ENCODE assay signal across 8 mouse cellular contexts in the genomic region with DNA sequence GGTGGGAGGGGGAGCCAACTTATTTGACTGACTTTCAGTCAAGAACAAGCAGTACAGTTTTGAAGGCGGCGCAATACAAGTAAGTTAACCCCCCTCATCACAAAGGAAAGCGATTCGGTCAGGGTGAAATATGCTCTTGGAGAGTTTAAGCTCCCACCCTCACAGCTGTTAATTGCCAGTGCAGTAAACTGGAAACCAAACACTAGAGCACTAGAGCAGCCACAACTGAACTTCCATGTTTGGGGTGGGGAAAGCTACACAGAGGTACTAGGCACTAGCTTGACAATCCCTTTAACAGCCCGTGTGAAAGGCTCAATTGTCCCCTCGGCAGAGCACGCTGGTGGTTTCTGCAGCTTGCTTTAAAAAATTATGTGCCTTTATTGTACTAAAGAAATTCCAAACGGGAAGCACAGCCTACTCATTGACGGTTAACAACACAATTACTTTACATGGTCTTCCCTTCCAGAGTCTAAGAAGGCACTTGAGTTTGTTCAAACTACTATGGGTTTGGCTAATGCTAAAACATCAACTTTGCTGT.
A peak's percentile ranks its signal among the peaks of the same experiment; 100 is the strongest.
DNase-seq lines count a peak whose midpoint lies in the region; ATAC-seq and TF ChIP-seq lines count a peak whose summit lies in the region.

No protein-coding gene starts in this region.

- no peaks in the 10 kb centered on the region for H3K9me3 ChIP-seq in lung, embryonic 16.5 days (ENCODE audit: control insufficient read depth, low read length)
- no peaks in the 10 kb centered on the region for H3K9me3 ChIP-seq in forebrain, embryonic 16.5 days (ENCODE audit: control insufficient read depth, low read length)
- no peaks in the 10 kb centered on the region for H3K9me3 ChIP-seq in liver, embryonic 12.5 days (replicated peaks)
- H3K9me3 ChIP-seq in stomach, embryonic 15.5 days, result no peaks in the 10 kb centered on the region

- no peaks in the 10 kb centered on the region for H3K27me3 ChIP-seq in lung, embryonic 16.5 days (ENCODE audit: control insufficient read depth, insufficient read depth, low read depth, low read length)
- H3K27me3 ChIP-seq in forebrain, embryonic 16.5 days (replicated peaks; ENCODE audit: control insufficient read depth, insufficient read depth, low read length), result no peaks in the 10 kb centered on the region
- peaks cover 18% of the 10 kb centered on the region; the same call in 1 of the 2 replicates for H3K27me3 ChIP-seq in liver, embryonic 12.5 days (replicated peaks)
- no peaks in the 10 kb centered on the region for H3K27me3 ChIP-seq in stomach, embryonic 15.5 days (replicated peaks)
- no peaks in the 10 kb centered on the region for H3K27me3 ChIP-seq in thymus, adult 2 months (ENCODE audit: control insufficient read depth, insufficient read depth, low read length)

- peak overlapping the region; percentile 53 for H3K4me2 ChIP-seq in lung, embryonic 16.5 days (ENCODE audit: low read depth, low read length)
- peak overlapping the region; percentile 40 for H3K4me2 ChIP-seq in forebrain, embryonic 16.5 days (ENCODE audit: low read length)
- 0 out of 2 replicates have a peak overlapping the region, but pooled peaks have one; percentile 47 for H3K4me2 ChIP-seq in liver, embryonic 12.5 days
- peak overlapping the region; percentile 52 for H3K4me2 ChIP-seq in stomach, embryonic 15.5 days

- H3K4me1 ChIP-seq in lung, embryonic 16.5 days (replicated peaks; ENCODE audit: control insufficient read depth, insufficient read depth, low read length), result peaks cover 32% of the 10 kb centered on the region
- peaks cover 17% of the 10 kb centered on the region for H3K4me1 ChIP-seq in forebrain, embryonic 16.5 days (replicated peaks; ENCODE audit: control insufficient read depth, insufficient read depth, low read length)
- peaks cover 8% of the 10 kb centered on the region; the same call in 1 of the 2 replicates for H3K4me1 ChIP-seq in liver, embryonic 12.5 days
- peaks cover 20% of the 10 kb centered on the region for H3K4me1 ChIP-seq in stomach, embryonic 15.5 days
- H3K4me1 ChIP-seq in thymus, adult 2 months (replicated peaks; ENCODE audit: control insufficient read depth, insufficient read depth, low read length), result peaks cover 4% of the 10 kb centered on the region

- ATAC-seq in lung, embryonic 16.5 days (ENCODE audit: low read depth), result no peak
- ATAC-seq in forebrain, embryonic 16.5 days, result no peak
- no peak for ATAC-seq in liver, embryonic 12.5 days
- ATAC-seq in stomach, embryonic 15.5 days (ENCODE audit: insufficient read depth, low FRiP score, low read depth), result no peak; the same call in 1 of the 2 replicates
- ATAC-seq in inflammation-experienced regulatory T-cells, adult 6 months, result no peak

- DNase-seq in lung, postnatal 14 days, result no peak
- DNase-seq in MN1 (ENCODE audit: low spot score), result no peak
- no peak for DNase-seq in thymus, adult 2 months

- H3K27ac ChIP-seq in lung, embryonic 16.5 days (ENCODE audit: low read length), result peak overlapping the region; percentile 62
- H3K27ac ChIP-seq in forebrain, embryonic 16.5 days (ENCODE audit: low read length), result no peak overlapping the region
- no peak overlapping the region for H3K27ac ChIP-seq in liver, embryonic 12.5 days
- peak overlapping the region; percentile 80 for H3K27ac ChIP-seq in stomach, embryonic 15.5 days
- H3K27ac ChIP-seq in thymus, adult 2 months (ENCODE audit: control insufficient read depth, insufficient read depth, low read length), result no peak overlapping the region

- no peak for TF ChIP-seq POLR2A in thymus, adult 2 months (IDR thresholded peaks at IDR 0.05; ENCODE audit: control insufficient read depth, extremely low read depth, insufficient read depth, low read length, poor library complexity)

- TF ChIP-seq CTCF in thymus, adult 2 months (IDR thresholded peaks at IDR 0.05; ENCODE audit: borderline replicate concordance, control insufficient read depth, extremely low read depth, insufficient read depth, low read length, poor library complexity), result no peak

- H3K36me3 ChIP-seq in lung, embryonic 16.5 days (ENCODE audit: control insufficient read depth, insufficient read depth, low read length), result no peaks in the 10 kb centered on the region
- H3K36me3 ChIP-seq in forebrain, embryonic 16.5 days (ENCODE audit: control insufficient read depth, insufficient read depth), result no peaks in the 10 kb centered on the region
- no peaks in the 10 kb centered on the region for H3K36me3 ChIP-seq in liver, embryonic 12.5 days
- no peaks in the 10 kb centered on the region for H3K36me3 ChIP-seq in stomach, embryonic 15.5 days
- H3K36me3 ChIP-seq in thymus, adult 2 months (ENCODE audit: control insufficient read depth, insufficient read depth, low read length), result no peaks in the 10 kb centered on the region

- 13% methylated on average over 9 of the region's 9 CpGs for WGBS in lung, embryonic 16.5 days
- 16% methylated on average over 9 of the region's 9 CpGs for WGBS in forebrain, embryonic 16.5 days
- 52% methylated on average over 9 of the region's 9 CpGs for WGBS in liver, embryonic 12.5 days (ENCODE audit: insufficient replicate concordance)
- WGBS in stomach, embryonic 15.5 days, result 19% methylated on average over 9 of the region's 9 CpGs
- WGBS in thymus, adult 2 months, result 12% methylated on average over 9 of the region's 9 CpGs

- peak overlapping the region; percentile 40 for H3K4me3 ChIP-seq in lung, embryonic 16.5 days (ENCODE audit: low read length)
- H3K4me3 ChIP-seq in forebrain, embryonic 16.5 days (replicated peaks; ENCODE audit: low read length), result no peak overlapping the region; the same call in 1 of the 2 replicates
- no peak overlapping the region for H3K4me3 ChIP-seq in liver, embryonic 12.5 days
- peak overlapping the region; percentile 41 for H3K4me3 ChIP-seq in stomach, embryonic 15.5 days (replicated peaks)
- no peak overlapping the region for H3K4me3 ChIP-seq in thymus, adult 2 months (ENCODE audit: control insufficient read depth, insufficient read depth, low read length)

- peak overlapping the region; percentile 53 for H3K9ac ChIP-seq in lung, embryonic 16.5 days (ENCODE audit: low read length)
- 0 out of 2 replicates have a peak overlapping the region, but pooled peaks have one; percentile 13 for H3K9ac ChIP-seq in forebrain, embryonic 16.5 days (replicated peaks; ENCODE audit: low read depth, low read length)
- no peak overlapping the region for H3K9ac ChIP-seq in liver, embryonic 12.5 days
- H3K9ac ChIP-seq in stomach, embryonic 15.5 days, result no peak overlapping the region

Comparison
In these comparisons a context has a peak if more than half of its experiments do, and no peak if none do; other contexts are left out.
1. H3K27ac ChIP-seq: peak in lung, embryonic 16.5 days (single experiment) and stomach, embryonic 15.5 days (single experiment); none in forebrain, embryonic 16.5 days (single experiment), liver, embryonic 12.5 days (single experiment) and thymus, adult 2 months (single experiment).
2. H3K4me3 ChIP-seq: peak in lung, embryonic 16.5 days (single experiment) and stomach, embryonic 15.5 days (single experiment); none in forebrain, embryonic 16.5 days (single experiment), liver, embryonic 12.5 days (single experiment) and thymus, adult 2 months (single experiment).
3. H3K9ac ChIP-seq: peak in lung, embryonic 16.5 days (single experiment) and forebrain, embryonic 16.5 days (single experiment); none in liver, embryonic 12.5 days (single experiment) and stomach, embryonic 15.5 days (single experiment).
4. Peak in every context shown above with its lines, with median percentiles within 50 percentile points of each other: H3K4me2 ChIP-seq.